Mouse (Mus musculus) stomach, embryonic 16.5 days (tissue): Measurements from ENCODE around the gene Msh3. TPM values are rescaled to one million over a fixed set of nuclear protein-coding genes. Genes with fewer than 3 reads are reported as not detected.
"Not testable (repeated sequence)": the region's sequence is repeated elsewhere in the genome, so short reads cannot be mapped to it uniquely, and the experiment has no call there.

Source experiments
- ATAC-seq: fragments of 200-750 bp; cut with Nextera tagmentation; 2 replicates; pipeline ENCODE4 v1.8.0; 2017; ENCODE audit warnings: moderate number of reproducible peaks, moderate TSS enrichment; ENCODE audit not compliant: insufficient read depth, low FRiP score
- H3K27ac ChIP-seq: fragments of 300-500 bp; sonication (generic); 2 replicates; pipeline ENCODE4 v1.5.1; 2014; ENCODE audit warnings: low read length
- H3K27me3 ChIP-seq: fragments of 300-500 bp; sonication (generic); 2 replicates; pipeline ENCODE4 v1.6.1; 2014; ENCODE audit warnings: low read length, control low read depth, mixed read lengths; ENCODE audit not compliant: control insufficient read depth, insufficient read depth
- H3K36me3 ChIP-seq: fragments of 300-500 bp; sonication (generic); 2 replicates; pipeline ENCODE4 v1.6.1; 2014; ENCODE audit warnings: low read length; ENCODE audit not compliant: control insufficient read depth, insufficient read depth
- H3K4me1 ChIP-seq: fragments of 300-500 bp; sonication (generic); 2 replicates; pipeline ENCODE4 v1.6.1; 2014; ENCODE audit warnings: low read length, control low read depth, mixed read lengths; ENCODE audit not compliant: control insufficient read depth, insufficient read depth
- H3K4me2 ChIP-seq: fragments of 300-500 bp; sonication (generic); 2 replicates; pipeline ENCODE4 v1.6.1; 2014; ENCODE audit warnings: low read depth, low read length, mixed read lengths
- H3K4me3 ChIP-seq: fragments of 300-500 bp; sonication (generic); replicated peaks from 2 replicates; pipeline ENCODE4 v1.5.1; 2014; ENCODE audit warnings: mild to moderate bottlenecking, low read length
- H3K9ac ChIP-seq: fragments of 300-500 bp; sonication (generic); 2 replicates; pipeline ENCODE4 v1.6.1; 2014; ENCODE audit warnings: low read length
- H3K9me3 ChIP-seq: fragments of 300-500 bp; sonication (generic); replicated peaks from 2 replicates; pipeline ENCODE4 v1.6.1; 2016; ENCODE audit warnings: low read length, control low read depth; ENCODE audit not compliant: control insufficient read depth
- WGBS: fragments of 180-500 bp; shearing (Covaris S2); extraction: QIAGEN DNeasy Blood & Tissue Kit; methylation state at CpG from one replicate; pipeline ENCODE4 v1.1.7; 2014; 5-methylcytosine and 5-hydroxymethylcytosine counted together
- polyA plus RNA-seq: library from polyadenylated mRNA; unstranded; fragments of >200 nt; fragmentation: Nextera tagmentation; extraction: Ambion mirVana; gene quantifications from 2 replicates; pipeline ENCODE4 v1.2.1, GENCODE M21; 2015

Msh3 gene
- polyA plus RNA-seq, 1 experiment from 2014 or later, result 20.5 TPM

DNA sequence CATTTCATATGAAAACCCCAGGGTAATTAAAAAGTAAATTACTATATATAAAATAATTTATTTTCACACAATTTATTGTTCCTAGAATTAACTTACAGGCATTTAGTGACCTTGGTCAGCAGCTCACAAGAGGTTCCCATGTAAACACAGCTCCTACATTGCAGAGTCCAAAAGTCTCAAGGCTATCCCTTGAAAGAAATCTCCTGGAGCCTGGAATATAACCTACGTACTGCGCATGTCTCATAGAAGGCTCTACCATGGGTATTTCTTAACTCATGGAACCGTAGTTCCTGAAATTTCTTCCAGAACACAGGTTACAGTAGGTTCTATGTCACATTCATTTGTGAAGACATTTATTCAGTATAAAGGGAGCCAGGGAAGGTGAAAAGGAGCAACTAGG lies 131.2 kb downstream of the Msh3 start:
- H3K36me3 ChIP-seq, result no peaks in the 10 kb centered on the region
- H3K4me2 ChIP-seq, result no peak overlapping the region
- ATAC-seq, result no peak
- H3K27ac ChIP-seq, result no peak overlapping the region
- no peaks in the 10 kb centered on the region for H3K27me3 ChIP-seq
- no peak overlapping the region for H3K9ac ChIP-seq
- no peak overlapping the region for H3K4me3 ChIP-seq
- H3K4me1 ChIP-seq, result no peaks in the 10 kb centered on the region
- 94% methylated on average over 3 of the region's 3 CpGs for WGBS
- H3K9me3 ChIP-seq, result no peaks in the 10 kb centered on the region

DNA sequence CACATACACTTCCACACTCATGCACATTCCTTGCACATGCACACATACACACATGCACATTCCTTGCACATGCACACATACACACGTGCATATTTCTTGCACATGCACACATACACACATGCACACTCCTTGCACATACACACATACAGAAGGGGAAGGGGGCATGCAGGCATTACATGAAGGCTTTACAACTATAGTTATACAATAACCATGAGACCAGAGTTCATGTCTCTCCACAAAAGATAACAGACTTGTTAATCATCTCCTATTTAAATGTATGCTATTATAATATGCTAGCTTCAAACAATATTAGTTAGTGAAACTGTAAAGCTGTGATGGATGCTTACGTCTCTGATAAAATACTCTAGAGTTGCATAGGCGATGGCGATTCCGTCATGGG lies 132.0 kb downstream of the Msh3 start:
- no peak overlapping the region for H3K4me2 ChIP-seq
- no peak overlapping the region for H3K9ac ChIP-seq
- no peaks in the 10 kb centered on the region for H3K4me1 ChIP-seq
- 93% methylated on average over 5 of the region's 5 CpGs for WGBS
- H3K27ac ChIP-seq, result no peak overlapping the region
- no peak for ATAC-seq
- no peaks in the 10 kb centered on the region for H3K36me3 ChIP-seq
- H3K9me3 ChIP-seq, result no peaks in the 10 kb centered on the region
- no peaks in the 10 kb centered on the region for H3K27me3 ChIP-seq
- H3K4me3 ChIP-seq, result no peak overlapping the region

DNA sequence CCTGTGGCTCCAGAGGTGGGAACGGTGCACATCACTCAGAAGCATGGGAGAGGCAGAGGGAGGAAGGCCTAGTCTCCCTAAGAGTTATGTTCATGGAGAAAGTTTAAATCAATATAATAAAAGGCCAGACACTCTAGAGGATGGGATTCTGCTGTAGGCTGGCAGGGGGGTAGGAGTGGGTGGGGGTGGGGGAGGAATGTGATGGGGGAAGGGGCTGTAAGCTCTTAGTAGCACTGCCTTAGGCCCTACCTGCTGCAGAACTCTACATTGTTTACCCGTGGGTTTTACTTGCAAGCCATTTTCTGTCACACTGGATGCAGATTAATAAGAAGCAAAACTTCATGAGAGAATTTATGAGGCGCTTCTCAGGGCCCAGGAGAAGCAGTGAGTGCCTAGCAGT lies 135.0 kb downstream of the Msh3 start:
- no peaks in the 10 kb centered on the region for H3K9me3 ChIP-seq
- no peak overlapping the region for H3K4me2 ChIP-seq
- no peaks in the 10 kb centered on the region for H3K4me1 ChIP-seq
- WGBS, result 64% methylated on average over 3 of the region's 3 CpGs
- no peaks in the 10 kb centered on the region for H3K27me3 ChIP-seq
- no peak overlapping the region for H3K9ac ChIP-seq
- H3K36me3 ChIP-seq, result no peaks in the 10 kb centered on the region
- no peak overlapping the region for H3K27ac ChIP-seq
- ATAC-seq, result no peak
- H3K4me3 ChIP-seq, result no peak overlapping the region

DNA sequence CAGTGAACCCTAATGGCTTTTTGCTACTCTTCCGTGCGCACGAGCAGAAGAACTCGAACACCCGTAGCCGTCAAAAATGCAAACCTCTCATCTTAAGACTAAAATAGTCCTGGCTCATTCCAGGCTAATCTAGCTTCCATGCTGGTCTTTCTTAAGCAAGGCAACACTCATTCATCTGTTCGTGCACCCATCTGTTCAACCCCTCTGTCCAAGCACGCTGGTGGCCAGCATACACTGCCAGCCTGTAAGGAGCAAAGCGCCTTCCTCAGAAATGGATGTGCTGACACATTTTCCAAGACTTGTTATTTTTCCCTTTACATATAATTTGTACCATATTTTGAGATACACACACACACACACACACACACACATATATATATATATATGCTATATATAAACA lies 137.6 kb downstream of the Msh3 start:
- no peak overlapping the region for H3K4me3 ChIP-seq
- no peaks in the 10 kb centered on the region for H3K4me1 ChIP-seq
- no peaks in the 10 kb centered on the region for H3K27me3 ChIP-seq
- no peak for ATAC-seq
- H3K36me3 ChIP-seq, result peaks cover 3% of the 10 kb centered on the region; the same call in 1 of the 2 replicates
- H3K4me2 ChIP-seq, result no peak overlapping the region
- no peak overlapping the region for H3K9ac ChIP-seq
- H3K27ac ChIP-seq, result no peak overlapping the region
- WGBS, result 97% methylated on average over 9 of the region's 9 CpGs
- H3K9me3 ChIP-seq, result no peaks in the 10 kb centered on the region

DNA sequence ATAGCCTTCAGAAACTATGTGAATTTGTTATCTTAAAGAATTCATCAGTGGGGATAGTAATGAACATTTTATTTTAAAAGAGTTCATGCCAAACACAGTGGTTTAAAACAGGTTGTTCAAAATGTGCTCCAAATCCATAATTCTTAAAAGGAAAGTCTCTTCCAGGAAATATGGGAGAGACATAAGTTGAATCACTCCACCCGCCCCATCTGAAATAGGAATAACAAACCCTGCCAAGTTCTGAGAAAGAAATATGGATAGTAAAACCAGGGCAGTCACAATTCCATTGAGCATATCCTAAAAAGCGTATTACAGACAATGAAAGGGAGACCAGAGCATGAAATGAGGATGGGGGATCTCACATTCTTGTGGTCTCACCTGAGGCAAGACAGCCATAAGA lies 157.9 kb downstream of the Msh3 start:
- Histone ChIP-seq H3K4me1 (no peaks in the 10 kb centered on the region), H3K27ac (no peak overlapping the region), H3K27me3 (no peaks in the 10 kb centered on the region), H3K9me3 (no peaks in the 10 kb centered on the region), H3K9ac (no peak overlapping the region), H3K4me3 (no peak overlapping the region), H3K36me3 (no peaks in the 10 kb centered on the region), H3K4me2 (no peak overlapping the region)
- ATAC-seq, result no peak
- 82% methylated on average over 2 of the region's 2 CpGs for WGBS

DNA sequence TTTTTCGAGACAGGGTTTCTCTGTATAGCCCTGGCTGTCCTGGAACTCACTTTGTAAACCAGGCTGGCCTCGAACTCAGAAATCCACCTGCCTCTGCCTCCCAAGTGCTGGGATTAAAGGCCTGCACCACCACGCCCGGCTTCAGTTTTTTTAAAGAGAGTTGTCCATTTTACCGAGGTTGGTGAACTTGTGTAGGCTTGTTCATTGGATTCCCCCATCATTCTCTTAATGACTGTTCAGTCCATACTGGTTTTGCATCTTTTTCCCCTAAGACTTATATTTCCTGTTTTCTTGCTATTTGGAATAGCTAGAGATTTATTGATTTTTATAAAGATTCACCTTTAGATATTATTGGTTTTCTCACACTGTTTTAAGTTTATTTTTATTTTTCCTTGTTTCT lies 161.0 kb downstream of the Msh3 start:
- not testable (repeated sequence) for ATAC-seq, H3K27ac ChIP-seq, H3K4me2 ChIP-seq, H3K4me1 ChIP-seq, H3K4me3 ChIP-seq, H3K27me3 ChIP-seq, H3K36me3 ChIP-seq, H3K9me3 ChIP-seq, H3K9ac ChIP-seq
- WGBS, result 85% methylated on average over 5 of the region's 5 CpGs

DNA sequence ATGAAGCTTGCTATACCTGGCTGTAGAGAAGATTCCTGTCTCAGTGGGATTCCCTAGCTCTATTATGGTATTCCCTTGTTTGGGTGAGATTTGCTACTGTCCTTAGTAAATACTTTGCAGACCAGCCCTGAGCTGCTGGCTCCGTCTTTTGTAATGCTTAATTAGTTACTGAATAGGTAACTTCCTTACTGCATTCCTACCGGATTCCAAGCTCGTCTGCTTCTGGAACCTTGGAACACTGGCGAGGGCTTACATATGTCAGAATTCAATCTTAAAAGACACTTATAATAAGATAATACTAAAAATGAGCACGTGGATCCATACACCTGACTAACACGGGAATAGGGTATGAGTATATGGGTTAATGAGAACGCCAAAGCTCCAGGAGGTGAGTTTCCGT lies 182.1 kb downstream of the Msh3 start:
- not testable (repeated sequence) for H3K27me3 ChIP-seq

More for the DNA sequence above, 182.1 kb downstream of the Msh3 start:
- not testable (repeated sequence) for H3K4me2 ChIP-seq, H3K9me3 ChIP-seq, H3K4me3 ChIP-seq, H3K9ac ChIP-seq, H3K27ac ChIP-seq, H3K4me1 ChIP-seq, H3K36me3 ChIP-seq, ATAC-seq
- 86% methylated on average over 8 of the region's 8 CpGs for WGBS

Other genes starting within 250 kb of the Msh3 start
- gene Rasgrf2, start 223.3 kb downstream of the Msh3 start, polyA plus RNA-seq, result 0.77 and 1.3 TPM in 2 replicates
- 0.62 and 0.90 TPM in 2 replicates for gene Gm20379, start 49.0 kb downstream of the Msh3 start, polyA plus RNA-seq
- gene Dhfr, start 277 bp downstream of the Msh3 start, polyA plus RNA-seq, result 11.6 and 12.7 TPM in 2 replicates
- gene Ankrd34b, start 70.9 kb upstream of the Msh3 start, polyA plus RNA-seq, result 0.08 and 0.16 TPM in 2 replicates
- gene Fam151b, start 129.0 kb upstream of the Msh3 start, polyA plus RNA-seq, result 0.12 and 0.26 TPM in 2 replicates
- gene Zfyve16, start 175.9 kb upstream of the Msh3 start, polyA plus RNA-seq, result 10.0 and 10.2 TPM in 2 replicates
- not detected in 2 replicates for gene Spz1, start 221.2 kb upstream of the Msh3 start, polyA plus RNA-seq